Mouse (Mus musculus): Measurements from ENCODE around the gene Ctsh.
"Not testable (repeated sequence)": the region's sequence is repeated elsewhere in the genome, so short reads cannot be mapped to it uniquely, and the experiment has no call there.

Gene Ctsh

DNA sequence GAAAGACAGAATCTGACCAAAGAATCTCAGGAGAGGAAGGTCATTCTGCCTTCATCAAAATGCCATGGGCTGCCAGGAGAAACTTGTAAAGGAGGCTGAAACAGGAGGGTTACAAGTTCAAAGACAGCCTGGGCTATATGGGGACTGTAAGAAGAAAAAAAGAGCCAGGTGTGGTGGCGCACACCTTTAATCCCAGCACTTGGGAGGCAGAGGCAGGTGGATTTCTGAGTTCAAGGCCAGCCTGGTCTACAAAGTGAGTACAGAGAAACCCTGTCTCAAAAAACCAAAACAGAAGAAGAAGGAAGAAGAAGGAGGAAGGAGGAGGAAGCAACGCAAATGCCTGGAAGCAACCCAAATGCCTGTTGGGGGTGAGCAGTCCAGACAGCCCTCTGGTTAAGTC is at the start of gene Ctsh:
Ctsh (plus strand) TSS at position 301 of the 400 bp plus-strand sequence.
- no peak for DNase-seq (ENCODE audit: low spot score)

GRCm38 (mm10) chr9:90006432-90006831 is 47.5 kb upstream of the Ctsh start:
- DNase-seq (ENCODE audit: low spot score) = no peak

DNA sequence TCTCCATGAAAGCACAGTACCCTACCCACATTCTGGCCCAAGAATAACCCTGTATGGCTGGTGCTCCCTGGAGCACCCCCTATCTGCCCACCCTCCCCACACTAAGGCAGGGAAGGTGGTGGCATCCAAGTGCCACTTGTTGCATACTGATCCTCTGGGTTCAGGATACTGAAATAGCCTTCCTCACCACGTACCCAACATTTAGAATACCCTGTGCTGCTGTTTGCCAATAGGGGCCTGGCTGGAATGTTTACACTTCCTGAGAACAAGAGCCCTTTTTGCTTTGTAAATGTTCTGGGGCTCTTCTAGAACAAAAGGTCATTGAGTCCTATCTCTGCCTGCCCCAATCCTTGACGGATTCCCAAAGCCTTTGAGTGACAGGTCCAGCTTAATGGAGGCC is 46.9 kb upstream of the Ctsh start:
- no peak for DNase-seq (ENCODE audit: low spot score)

DNA sequence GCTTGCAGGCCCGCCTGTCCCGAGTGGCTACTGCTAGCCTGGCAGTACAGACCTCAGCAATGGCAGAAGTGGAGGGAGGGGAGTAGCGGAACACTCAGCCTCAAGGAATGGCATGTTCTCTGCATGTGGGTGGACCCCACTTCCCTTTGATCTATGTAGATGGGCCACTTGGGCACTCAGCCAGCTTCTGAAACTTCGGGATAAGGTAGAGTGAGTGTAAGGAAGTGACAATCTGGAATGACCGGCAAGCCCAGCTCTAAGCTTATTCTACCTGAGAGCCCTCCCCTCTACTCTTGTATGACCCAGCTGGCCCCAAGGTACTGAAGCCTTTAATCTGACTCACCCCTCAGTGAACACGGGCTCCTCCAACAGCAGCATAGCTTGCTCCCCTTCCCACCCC is 45.8 kb upstream of the Ctsh start:
- no peak for DNase-seq (ENCODE audit: low spot score)

DNA sequence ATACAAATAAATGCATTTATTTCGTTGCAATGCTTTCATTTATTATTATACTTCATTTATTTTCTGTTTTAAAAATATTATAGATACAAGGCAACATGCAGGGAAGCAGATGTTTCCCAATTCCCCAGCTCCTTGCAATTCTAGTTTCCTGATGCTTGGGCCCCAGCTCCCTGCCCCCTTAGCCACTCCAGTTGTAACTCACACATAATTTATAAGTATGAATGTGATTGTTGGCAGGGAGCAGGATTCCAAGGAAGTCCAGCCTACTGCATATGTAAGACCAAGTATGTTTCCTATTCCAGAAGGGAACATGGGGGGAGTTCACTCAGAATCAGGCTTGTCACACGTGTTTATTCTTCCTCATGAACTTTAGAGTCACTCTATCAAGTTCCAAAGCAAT is 42.1 kb upstream of the Ctsh start:
- no peak for DNase-seq (ENCODE audit: low spot score)

GRCm38 (mm10) chr9:90014649-90015048 is 39.3 kb upstream of the Ctsh start:
- no peak for DNase-seq (ENCODE audit: low spot score)

- DNase-seq (ENCODE audit: low spot score) = no peak
Measured at GRCm38 (mm10) chr9:90016204-90016603, 37.7 kb upstream of the Ctsh start.

GRCm38 (mm10) chr9:90020866-90021265 is 33.1 kb upstream of the Ctsh start:
- DNase-seq (ENCODE audit: low spot score) = no peak

DNA sequence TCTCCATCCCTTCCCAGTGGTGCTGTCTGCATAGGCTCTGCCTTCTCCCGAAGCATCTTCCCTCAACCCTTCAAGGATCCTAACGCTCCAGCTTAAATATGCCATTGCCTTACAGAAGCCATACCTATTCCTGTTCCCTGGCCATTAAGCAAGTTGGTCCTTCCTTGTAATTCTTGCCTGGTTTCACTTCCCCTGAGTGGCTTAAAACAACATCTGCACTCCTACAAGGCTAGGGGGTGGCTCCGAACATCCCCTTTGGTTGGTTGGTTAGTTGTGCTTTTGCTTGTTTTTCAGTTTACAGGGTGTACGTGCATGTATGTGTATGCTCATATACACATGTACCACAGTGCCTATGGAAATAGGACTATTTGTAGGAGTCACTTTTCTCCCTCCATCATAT is 32.5 kb upstream of the Ctsh start:
- no peak for DNase-seq (ENCODE audit: low spot score)

DNA sequence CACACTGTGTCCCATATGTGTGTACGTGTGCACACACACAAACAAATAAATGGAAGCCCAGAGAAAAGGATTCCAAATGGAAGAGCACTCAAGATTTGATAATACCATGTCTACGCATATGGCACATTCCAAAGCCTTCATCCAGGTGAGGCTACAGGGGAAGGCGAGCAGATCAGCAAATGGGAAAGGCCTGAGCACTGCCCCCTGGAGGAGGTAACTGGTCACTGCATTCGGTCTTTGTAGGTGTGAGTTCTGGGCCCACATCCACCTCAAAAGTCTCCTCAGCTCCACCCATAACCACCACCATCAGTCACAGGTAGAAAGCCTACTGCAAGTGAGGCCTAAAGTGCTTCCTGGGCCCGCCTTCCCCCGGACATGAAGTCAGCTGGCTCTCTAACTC is 26.2 kb upstream of the Ctsh start:
- no peak for DNase-seq (ENCODE audit: low spot score)

DNA sequence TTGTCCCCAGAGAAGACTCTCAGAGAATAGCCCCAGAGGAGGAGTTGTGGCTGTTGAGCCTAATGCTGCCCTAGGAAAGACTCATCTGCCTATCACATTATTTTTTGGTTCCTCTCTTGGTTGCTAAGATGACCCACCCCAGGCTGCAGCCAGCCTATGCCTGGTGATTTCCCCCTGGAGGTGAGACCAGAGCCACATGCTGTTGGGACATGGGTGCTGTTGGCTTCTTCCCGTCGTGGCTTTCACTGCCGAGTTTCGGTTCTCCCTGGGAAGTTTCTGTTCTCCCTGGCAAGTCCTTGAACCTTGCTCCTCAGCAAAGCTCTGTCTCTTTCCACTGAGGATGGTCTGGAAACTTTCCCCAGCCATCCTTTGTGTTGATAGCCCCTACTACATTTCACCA is 20.0 kb upstream of the Ctsh start:
- no peak for DNase-seq (ENCODE audit: low spot score)

GRCm38 (mm10) chr9:90035168-90035567 is 18.8 kb upstream of the Ctsh start:
- no peak for DNase-seq (ENCODE audit: low spot score)

GRCm38 (mm10) chr9:90035794-90036193 is 18.2 kb upstream of the Ctsh start:
- DNase-seq (ENCODE audit: low spot score) = no peak

- no peak for DNase-seq (ENCODE audit: low spot score)
Measured at GRCm38 (mm10) chr9:90036313-90036712, 17.6 kb upstream of the Ctsh start.

GRCm38 (mm10) chr9:90038535-90038934 is 15.4 kb upstream of the Ctsh start:
- no peak for DNase-seq (ENCODE audit: low spot score)

- DNase-seq (ENCODE audit: low spot score) = no peak
Measured at GRCm38 (mm10) chr9:90040916-90041315, 13.0 kb upstream of the Ctsh start.

- DNase-seq (ENCODE audit: low spot score) = no peak
Measured at GRCm38 (mm10) chr9:90041556-90041955, 12.4 kb upstream of the Ctsh start.

GRCm38 (mm10) chr9:90042906-90043305 is 11.0 kb upstream of the Ctsh start:
- not testable (repeated sequence) for DNase-seq (ENCODE audit: low spot score)

GRCm38 (mm10) chr9:90045191-90045590 is 8.8 kb upstream of the Ctsh start:
- DNase-seq (ENCODE audit: low spot score) = no peak

- no peak for DNase-seq (ENCODE audit: low spot score)
Measured at GRCm38 (mm10) chr9:90047937-90048627, 5.9 kb upstream of the Ctsh start.

DNA sequence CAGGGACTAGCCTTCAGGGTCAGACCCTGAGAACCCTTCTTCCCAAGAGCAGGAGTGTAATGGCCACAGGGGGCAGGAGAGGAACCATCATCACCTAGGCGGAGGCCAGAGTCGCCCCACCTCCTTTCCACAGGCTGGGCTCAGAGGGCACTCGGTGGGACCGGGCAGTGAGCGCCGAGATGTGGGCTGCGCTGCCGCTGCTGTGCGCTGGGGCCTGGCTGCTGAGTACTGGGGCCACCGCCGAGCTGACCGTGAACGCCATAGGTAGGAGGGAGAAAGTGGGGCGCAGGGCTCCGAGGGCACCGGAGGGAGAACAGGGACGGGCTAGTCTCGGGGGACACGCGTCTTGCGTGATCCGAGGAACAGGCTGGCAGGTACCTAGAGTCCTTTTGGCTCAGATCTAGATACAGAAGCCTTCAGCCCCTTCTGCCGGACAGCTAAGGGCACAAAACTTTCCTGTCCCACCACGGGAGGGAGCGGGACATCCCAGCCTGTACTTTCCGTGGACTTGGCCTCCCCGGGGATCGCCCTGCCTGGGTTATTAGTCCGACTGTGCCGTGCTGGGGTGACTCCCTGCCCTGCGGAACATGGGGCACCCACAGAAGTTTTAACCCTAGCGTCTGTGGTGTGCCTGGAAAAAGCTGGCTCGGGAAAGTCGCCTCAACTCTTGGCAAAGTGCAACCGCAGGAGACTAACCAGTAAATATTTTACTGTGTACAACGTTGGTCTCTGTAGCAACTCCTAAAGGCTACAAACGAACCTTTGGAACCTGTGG is 606 bp downstream of the Ctsh start:
- peak; percentile 36 for DNase-seq (ENCODE audit: low spot score)

GRCm38 (mm10) chr9:90055409-90055808 is 1.5 kb downstream of the Ctsh start:
- DNase-seq (ENCODE audit: low spot score) = no peak

DNA sequence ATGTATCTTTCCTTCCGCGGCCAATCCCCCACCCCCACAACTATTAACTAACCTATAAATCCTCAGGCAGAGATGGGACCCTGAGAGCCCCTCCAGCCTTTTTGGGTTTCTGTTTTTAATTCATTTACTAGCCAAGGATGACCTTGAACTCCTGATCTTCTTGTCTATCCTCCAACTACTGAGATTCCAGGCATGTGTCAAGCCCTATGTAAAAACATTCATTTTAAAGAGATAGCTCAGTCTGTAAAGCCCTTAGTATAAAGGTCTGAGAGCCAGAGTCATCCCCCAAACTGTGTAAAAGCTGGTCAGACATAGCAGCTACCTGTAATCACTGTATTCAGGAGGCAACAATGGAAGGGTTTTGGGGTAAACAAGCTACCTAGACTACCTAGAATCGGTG is 2.0 kb downstream of the Ctsh start:
- DNase-seq (ENCODE audit: low spot score) = no peak

DNA sequence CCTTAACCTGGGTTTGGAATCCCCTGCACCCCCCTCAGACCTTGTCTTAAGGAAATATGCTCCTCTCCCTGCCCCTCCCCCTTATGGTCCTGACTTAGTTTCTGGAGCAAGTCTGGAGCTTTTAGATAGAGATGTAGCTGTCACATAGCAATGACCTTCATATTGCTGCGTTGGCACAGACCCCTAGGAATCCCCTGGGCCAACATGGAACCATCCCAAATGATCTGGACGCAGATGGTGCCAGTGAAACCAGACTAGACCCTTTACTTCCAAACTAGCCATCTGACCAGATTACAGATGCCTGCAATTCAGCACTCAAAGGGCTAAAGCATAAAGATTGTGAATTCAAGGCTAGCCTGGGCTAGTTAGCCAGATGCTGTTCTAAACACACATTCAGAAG is 2.8 kb downstream of the Ctsh start:
- DNase-seq (ENCODE audit: low spot score) = no peak

Measured in ovary, postnatal 10 days (tissue).